Mouse (Mus musculus) adrenal gland, adult (tissue): ENCODE measurements around the gene Igfbp7.
A peak's percentile ranks its signal among the peaks of the same experiment; 100 is the strongest.

Experiments used
- DNase-seq, 2 experiments: peaks; one replicate each; pipeline ENCODE4 v3.0.0; 2022 to 2023; ENCODE audit warnings: low spot score in 1 of 2; ENCODE audit not compliant: inconsistent age in 2 of 2

Gene Igfbp7

GRCm38 (mm10) chr5:77405455-77406057, 2.3 kb downstream of the Igfbp7 start:
- peak in 1 of 2 experiments; percentile 52 for DNase-seq

GRCm38 (mm10) chr5:77404941-77405340, 2.9 kb downstream of the Igfbp7 start:
- peak in 1 of 2 experiments; percentile 56 for DNase-seq

- peak in 1 of 2 experiments; percentile 51 for DNase-seq
These were observed 4.9 kb downstream of the Igfbp7 start for GRCm38 (mm10) chr5:77402901-77403300.

- DNase-seq: no peak
These were observed 5.7 kb downstream of the Igfbp7 start for GRCm38 (mm10) chr5:77402137-77402536.

- peak; percentile 65 to 84 for DNase-seq
These were observed 7.0 kb downstream of the Igfbp7 start for GRCm38 (mm10) chr5:77400823-77401222.

GRCm38 (mm10) chr5:77400151-77400550, 7.7 kb downstream of the Igfbp7 start:
- peak in 1 of 2 experiments; percentile 57 for DNase-seq

GRCm38 (mm10) chr5:77399076-77399475, 8.8 kb downstream of the Igfbp7 start:
- DNase-seq: peak in 1 of 2 experiments; percentile 33

- DNase-seq: no peak
These were observed 9.4 kb downstream of the Igfbp7 start for GRCm38 (mm10) chr5:77398285-77399057.

- peak; percentile 37 to 73 for DNase-seq
These were observed 13.7 kb downstream of the Igfbp7 start for GRCm38 (mm10) chr5:77393990-77394618.

GRCm38 (mm10) chr5:77393094-77393619, 14.7 kb downstream of the Igfbp7 start:
- no peak for DNase-seq

GRCm38 (mm10) chr5:77390272-77390671, 17.6 kb downstream of the Igfbp7 start:
- DNase-seq: no peak

GRCm38 (mm10) chr5:77388359-77388758, 19.5 kb downstream of the Igfbp7 start:
- DNase-seq: no peak

- DNase-seq: peak in 1 of 2 experiments; percentile 77
These were observed 20.5 kb downstream of the Igfbp7 start for GRCm38 (mm10) chr5:77387414-77387704.

- DNase-seq: peak in 1 of 2 experiments; percentile 68
These were observed 21.0 kb downstream of the Igfbp7 start for GRCm38 (mm10) chr5:77386596-77387413.

- no peak for DNase-seq
These were observed 21.8 kb downstream of the Igfbp7 start for GRCm38 (mm10) chr5:77385900-77386595.

- no peak for DNase-seq
These were observed 22.6 kb downstream of the Igfbp7 start for GRCm38 (mm10) chr5:77385221-77385620.

GRCm38 (mm10) chr5:77384724-77385123, 23.1 kb downstream of the Igfbp7 start:
- DNase-seq: no peak

GRCm38 (mm10) chr5:77383799-77384554, 23.9 kb downstream of the Igfbp7 start:
- peak; percentile 57 to 82 for DNase-seq

- DNase-seq: no peak
These were observed 26.2 kb downstream of the Igfbp7 start for GRCm38 (mm10) chr5:77381686-77382085.

- no peak for DNase-seq
These were observed 26.6 kb downstream of the Igfbp7 start for GRCm38 (mm10) chr5:77381283-77381682.
